Mouse (Mus musculus) T-helper 1 cell (primary cell): ENCODE data around the gene Gm10471.
"Not testable (repeated sequence)": the region's sequence is repeated elsewhere in the genome, so short reads cannot be mapped to it uniquely, and the experiment has no call there.

ENCODE experiments used
- in situ Hi-C: fragments of 300-600 bp; cut with MboI, MseI; formaldehyde crosslinking; loops from one replicate; pipeline ENCODE4 v1.15.1; 2025; ENCODE audit warnings: high pct_unique_total_duplicates

The Gm10471 gene

GRCm38 (mm10) chr5:26089191-26089590 lies at the start of gene Gm10471:
Gm10471 (minus strand) TSS chr5:26089291.
- in situ Hi-C loops, result loop anchor here (5.0 kb wide), 1 partner anchor 52 kb away; the partner anchor contains the start of gene Speer4a

GRCm38 (mm10) chr5:26121321-26121720 lies 32.2 kb upstream of the Gm10471 start, which contains the start of gene Gm10220:
Gm10220 (minus strand) TSS chr5:26121421.
- in situ Hi-C loops, result not testable (repeated sequence)

- in situ Hi-C loops, result not testable (repeated sequence)
Measured at GRCm38 (mm10) chr5:26105262-26105661, 16.2 kb upstream of the Gm10471 start, which contains the start of gene 5031410I06Rik. 5031410I06Rik (minus strand) TSS chr5:26105362.

GRCm38 (mm10) chr5:26079023-26079422 lies 10.1 kb downstream of the Gm10471 start:
- in situ Hi-C loops, result loop anchor here (5.0 kb wide), 1 partner anchor 48 kb away; no protein-coding TSS in a partner anchor

- in situ Hi-C loops, result no loop called here
Measured at GRCm38 (mm10) chr5:26070716-26071115, 18.4 kb downstream of the Gm10471 start.

- in situ Hi-C loops, result not testable (repeated sequence)
Measured at GRCm38 (mm10) chr5:26058481-26058880, 30.6 kb downstream of the Gm10471 start, which contains the start of gene Gm7347. Gm7347 (minus strand) TSS chr5:26058581.

GRCm38 (mm10) chr5:26039458-26039857 lies 49.6 kb downstream of the Gm10471 start, which contains the start of gene Speer4a:
Speer4a (minus strand) TSS chr5:26039558.
- in situ Hi-C loops, result loop anchor here (5.0 kb wide), 1 partner anchor 48 kb away; the partner anchor contains the start of gene Gm10471
